Comparison of ENCODE assay signal across 19 mouse cellular contexts in the genomic region with DNA sequence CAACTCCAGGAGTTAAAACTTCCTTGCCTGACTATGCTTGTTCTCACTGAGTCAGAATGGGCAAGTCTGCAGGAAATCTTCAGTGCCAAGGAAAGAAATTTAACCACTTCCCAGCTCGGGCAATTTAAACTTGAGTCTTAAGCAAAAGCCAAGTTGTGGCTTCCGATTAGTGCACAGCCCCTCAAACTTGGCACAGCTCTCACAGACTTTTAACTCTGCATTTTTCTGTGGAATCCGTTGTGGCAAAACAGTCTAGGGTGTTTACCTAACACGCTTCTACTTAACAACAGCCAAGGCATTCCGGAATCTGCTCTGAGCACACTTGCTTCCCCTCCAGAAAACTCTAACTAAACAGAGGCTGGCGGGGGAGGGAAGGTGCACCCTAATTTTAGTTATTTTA. TPM values are rescaled to one million over a fixed set of nuclear protein-coding genes. Genes with fewer than 3 reads are reported as not detected.
DNase-seq lines count a peak whose midpoint lies in the region; ATAC-seq and TF ChIP-seq lines count a peak whose summit lies in the region.
"Had no signal": no experiment of that assay in that cellular context is flagged by ENCODE, and none has a peak within 500 bp of the region (broad histone marks: within the 10 kb centered on the region; RNA-seq: fewer than 3 reads in every experiment).

No protein-coding gene starts in this region.

- WGBS in lung, embryonic 15.5 days, result 34% methylated on average over 6 of the region's 6 CpGs
- 65% methylated on average over 6 of the region's 6 CpGs for WGBS in liver, embryonic 12.5 days (ENCODE audit: insufficient replicate concordance)

- peak overlapping the region; percentile 73 for H3K27ac ChIP-seq in gastrocnemius, adult 2 months
- peak overlapping the region; percentile 69; the same call in 1 of the 2 replicates for H3K27ac ChIP-seq in left cerebral cortex, adult 2 months
- H3K27ac ChIP-seq in lung, embryonic 15.5 days, result peak overlapping the region; percentile 66
- H3K27ac ChIP-seq in liver, embryonic 12.5 days, result no peak overlapping the region
- H3K27ac ChIP-seq: liver, embryonic 14.5 days; midbrain, embryonic 15.5 days had no signal

- intact Hi-C loops in gastrocnemius, adult 2 months (cut with DNase I), result no loop called here
- intact Hi-C loops in left cerebral cortex, adult 2 months (cut with DNase I), result no loop called here

- H3K4me3 ChIP-seq in gastrocnemius, adult 2 months, result peak overlapping the region; percentile 7
- H3K4me3 ChIP-seq in left cerebral cortex, adult 2 months, result no peak overlapping the region
- H3K4me3 ChIP-seq in lung, embryonic 15.5 days, result no peak overlapping the region
- no peak overlapping the region for H3K4me3 ChIP-seq in liver, embryonic 12.5 days
- H3K4me3 ChIP-seq: intestine, embryonic 15.5 days; midbrain, embryonic 15.5 days had no signal

- H3K4me1 ChIP-seq in lung, embryonic 15.5 days, result peaks cover 21% of the 10 kb centered on the region
- peaks cover 22% of the 10 kb centered on the region for H3K4me1 ChIP-seq in liver, embryonic 12.5 days
- H3K4me1 ChIP-seq: intestine, embryonic 15.5 days; midbrain, embryonic 15.5 days had no signal

- no peak overlapping the region for H3K4me2 ChIP-seq in lung, embryonic 15.5 days
- H3K4me2 ChIP-seq in liver, embryonic 12.5 days, result no peak overlapping the region
- H3K4me2 ChIP-seq: midbrain, embryonic 15.5 days had no signal

- H3K27me3 ChIP-seq in lung, embryonic 15.5 days, result no peaks in the 10 kb centered on the region
- H3K27me3 ChIP-seq in liver, embryonic 12.5 days (replicated peaks), result no peaks in the 10 kb centered on the region
- H3K27me3 ChIP-seq: intestine, embryonic 15.5 days; midbrain, embryonic 15.5 days had no signal

- H3K9me3 ChIP-seq in lung, embryonic 15.5 days, result no peaks in the 10 kb centered on the region
- H3K9me3 ChIP-seq in liver, embryonic 12.5 days (replicated peaks), result no peaks in the 10 kb centered on the region
- H3K9me3 ChIP-seq: intestine, embryonic 15.5 days; midbrain, embryonic 15.5 days had no signal

- TF ChIP-seq CTCF in gastrocnemius, adult 2 months (IDR thresholded peaks at IDR 0.05), result no peak
- TF ChIP-seq CTCF in left cerebral cortex, adult 2 months (IDR thresholded peaks at IDR 0.05), result no peak

- no peak overlapping the region for H3K9ac ChIP-seq in lung, embryonic 15.5 days
- no peak overlapping the region for H3K9ac ChIP-seq in liver, embryonic 12.5 days
- H3K9ac ChIP-seq: intestine, embryonic 15.5 days; liver, embryonic 14.5 days; midbrain, embryonic 15.5 days had no signal

- no peak for DNase-seq in gastrocnemius, adult 2 months
- DNase-seq in gastrocnemius, postnatal 25 days, result no peak
- DNase-seq in left cerebral cortex, adult 2 months (ENCODE audit: extremely low spot score in 1 of 2, low spot score in 2 of 2), result no peak
- DNase-seq in left cerebral cortex, adult 9 months (ENCODE audit: low spot score in 2 of 2), result no peak
- no peak for DNase-seq in liver
- no peak for DNase-seq in thymus, postnatal 25 days
- DNase-seq: B cell, adult 2 months; embryo, embryonic 11 days; right cerebral cortex, postnatal 14 days had no signal

- no peaks in the 10 kb centered on the region for H3K36me3 ChIP-seq in lung, embryonic 15.5 days
- H3K36me3 ChIP-seq in liver, embryonic 12.5 days, result no peaks in the 10 kb centered on the region
- H3K36me3 ChIP-seq: intestine, embryonic 15.5 days had no signal

- no peak for ATAC-seq in lung, embryonic 15.5 days (ENCODE audit: borderline replicate concordance, extremely low read depth, low FRiP score, low TSS enrichment)
- no peak for ATAC-seq in liver, embryonic 12.5 days
- ATAC-seq: forebrain, embryonic 14.5 days; midbrain, embryonic 15.5 days had no signal

RNA-seq across cellular contexts. Expression of a gene that starts 52.7 kb away (rescaled TPM):
- not detected for total RNA-seq in gastrocnemius, adult 2 months (2021)
- not detected for total RNA-seq in gastrocnemius, postnatal 25 days (2021)
- 1 to 10 TPM in 1 of 2 experiments, under 1 TPM in 1; 0.68 to 1.2 TPM for total RNA-seq in left cerebral cortex, adult 2 months (2021)
- polyA plus RNA-seq in lung, embryonic 15.5 days (2015; fragmentation: Nextera tagmentation; extraction: Ambion mirVana), result not detected in 2 replicates
- not detected in 2 replicates for polyA plus RNA-seq in liver, embryonic 12.5 days (2016; fragmentation: Nextera tagmentation; extraction: Ambion mirVana)
- total RNA-seq: gastrocnemius, postnatal 4 days; layer of hippocampus, postnatal 25 days had no signal
- polyA plus RNA-seq: forebrain, embryonic 14.5 days; intestine, embryonic 15.5 days; liver, embryonic 14.5 days; midbrain, embryonic 15.5 days; neural tube, embryonic 14.5 days; stomach, embryonic 14.5 days had no signal

RNA-seq across cellular contexts. Expression of a gene that starts 57.2 kb away (rescaled TPM):
- total RNA-seq in gastrocnemius, adult 2 months (2021), result under 1 TPM; 0.61 to 0.95 TPM
- total RNA-seq in gastrocnemius, postnatal 25 days (2021), result 1 to 10 TPM in 1 of 2 experiments, under 1 TPM in 1; 0.77 to 1.3 TPM
- total RNA-seq in left cerebral cortex, adult 2 months (2021), result 10 to 100 TPM in 1 of 2 experiments, 1 to 10 TPM in 1; 8.2 to 11.2 TPM
- 23.8 and 29.2 TPM in 2 replicates for polyA plus RNA-seq in lung, embryonic 15.5 days (2015; fragmentation: Nextera tagmentation; extraction: Ambion mirVana)
- polyA plus RNA-seq in liver, embryonic 12.5 days (2016; fragmentation: Nextera tagmentation; extraction: Ambion mirVana), result 26.0 and 26.8 TPM in 2 replicates

Comparison
In these comparisons a context has a peak if more than half of its experiments do, and no peak if none do; other contexts are left out.
1. RNA of a gene that starts 57.2 kb away (total RNA-seq): 8.2 to 11.2 TPM in left cerebral cortex, adult 2 months; 0.77 to 1.3 TPM in gastrocnemius, postnatal 25 days and 0.61 to 0.95 TPM in gastrocnemius, adult 2 months; every median in the first group is over 4 times any median in the second.